Mouse (Mus musculus): ENCODE data around the gene M1ap.

M1ap gene

GRCm38 (mm10) chr6:82939167-82939912 is 7.4 kb upstream of the M1ap start, which contains the start of gene Sema4f:
Sema4f (minus strand) TSS chr6:82939769.
- peak; percentile 80 to 88 for DNase-seq

GRCm38 (mm10) chr6:82940765-82941164 is 5.9 kb upstream of the M1ap start:
- no peak for DNase-seq

GRCm38 (mm10) chr6:82945750-82946149 is 952 bp upstream of the M1ap start:
- no peak for DNase-seq

GRCm38 (mm10) chr6:82956553-82957251 is 10.0 kb downstream of the M1ap start:
- peak in 1 of 2 experiments; percentile 78 for DNase-seq

- DNase-seq, result no peak
Observed at GRCm38 (mm10) chr6:82961664-82962063, 15.0 kb downstream of the M1ap start.

GRCm38 (mm10) chr6:82969249-82970084 is 22.8 kb downstream of the M1ap start:
- DNase-seq, result peak; percentile 56 to 67

GRCm38 (mm10) chr6:82971031-82971430 is 24.3 kb downstream of the M1ap start:
- DNase-seq, result peak; percentile 66 to 77

GRCm38 (mm10) chr6:82987411-82987971 is 40.8 kb downstream of the M1ap start:
- DNase-seq, result no peak

- no peak for DNase-seq
Observed at GRCm38 (mm10) chr6:82993696-82994095, 47.0 kb downstream of the M1ap start.

- no peak for DNase-seq
Observed at GRCm38 (mm10) chr6:82994372-82994771, 47.7 kb downstream of the M1ap start.

GRCm38 (mm10) chr6:82996740-82997315 is 50.1 kb downstream of the M1ap start:
- DNase-seq, result peak; percentile 93 to 94

GRCm38 (mm10) chr6:82997511-82998102 is 50.9 kb downstream of the M1ap start:
- DNase-seq, result peak; percentile 36 to 59

- DNase-seq, result no peak
Observed at GRCm38 (mm10) chr6:82998326-82998725, 51.6 kb downstream of the M1ap start.

- no peak for DNase-seq
Observed at GRCm38 (mm10) chr6:82999986-83000385, 53.3 kb downstream of the M1ap start.

- no peak for DNase-seq
Observed at GRCm38 (mm10) chr6:83003082-83003481, 56.4 kb downstream of the M1ap start.

GRCm38 (mm10) chr6:83003850-83004249 is 57.1 kb downstream of the M1ap start:
- no peak for DNase-seq

- DNase-seq, result no peak
Observed at GRCm38 (mm10) chr6:83004309-83004708, 57.6 kb downstream of the M1ap start.

- peak; percentile 71 to 74 for DNase-seq
Observed at GRCm38 (mm10) chr6:83004872-83005271, 58.2 kb downstream of the M1ap start.

GRCm38 (mm10) chr6:83005444-83006011 is 58.8 kb downstream of the M1ap start:
- DNase-seq, result no peak

- DNase-seq, result no peak
Observed at GRCm38 (mm10) chr6:83006114-83006513, 59.4 kb downstream of the M1ap start.

GRCm38 (mm10) chr6:83008659-83009058 is 62.0 kb downstream of the M1ap start:
- peak; percentile 39 to 58 for DNase-seq

GRCm38 (mm10) chr6:83010010-83010409 is 63.3 kb downstream of the M1ap start:
- DNase-seq, result no peak
